Mouse (Mus musculus): ENCODE measurements around the gene Diaph3.

- TF ChIP-seq CTCF (IDR thresholded peaks at IDR 0.05; ENCODE audit: extremely low read depth, insufficient read depth, insufficient read length, insufficient replicate concordance) (no peak), POLR2A (IDR thresholded peaks at IDR 0.05; ENCODE audit: low read depth, low read length) (no peak)
These were observed 324.8 kb downstream of the Diaph3 start for GRCm38 (mm10) chr14:86816246-86816645.
